Mouse (Mus musculus) stomach, embryonic 16.5 days (tissue): ENCODE measurements at regions not wholly inside any gene's neighbourhood (a gene's known extent, or its start where the extent isn't known, plus 50 kb on each side); places are given as distances from the start of the nearest gene placed in this dataset.

Source experiments
- ATAC-seq: fragments of 200-750 bp; cut with Nextera tagmentation; 2 replicates; pipeline ENCODE4 v1.8.0; 2017; ENCODE audit warnings: moderate number of reproducible peaks, moderate TSS enrichment; ENCODE audit not compliant: insufficient read depth, low FRiP score
- H3K27ac ChIP-seq: fragments of 300-500 bp; sonication (generic); 2 replicates; pipeline ENCODE4 v1.5.1; 2014; ENCODE audit warnings: low read length
- H3K27me3 ChIP-seq: fragments of 300-500 bp; sonication (generic); 2 replicates; pipeline ENCODE4 v1.6.1; 2014; ENCODE audit warnings: low read length, control low read depth, mixed read lengths; ENCODE audit not compliant: control insufficient read depth, insufficient read depth
- H3K36me3 ChIP-seq: fragments of 300-500 bp; sonication (generic); 2 replicates; pipeline ENCODE4 v1.6.1; 2014; ENCODE audit warnings: low read length; ENCODE audit not compliant: control insufficient read depth, insufficient read depth
- H3K4me1 ChIP-seq: fragments of 300-500 bp; sonication (generic); 2 replicates; pipeline ENCODE4 v1.6.1; 2014; ENCODE audit warnings: low read length, control low read depth, mixed read lengths; ENCODE audit not compliant: control insufficient read depth, insufficient read depth
- H3K4me2 ChIP-seq: fragments of 300-500 bp; sonication (generic); 2 replicates; pipeline ENCODE4 v1.6.1; 2014; ENCODE audit warnings: low read depth, low read length, mixed read lengths
- H3K4me3 ChIP-seq: fragments of 300-500 bp; sonication (generic); replicated peaks from 2 replicates; pipeline ENCODE4 v1.5.1; 2014; ENCODE audit warnings: mild to moderate bottlenecking, low read length
- H3K9ac ChIP-seq: fragments of 300-500 bp; sonication (generic); 2 replicates; pipeline ENCODE4 v1.6.1; 2014; ENCODE audit warnings: low read length
- H3K9me3 ChIP-seq: fragments of 300-500 bp; sonication (generic); replicated peaks from 2 replicates; pipeline ENCODE4 v1.6.1; 2016; ENCODE audit warnings: low read length, control low read depth; ENCODE audit not compliant: control insufficient read depth
- WGBS: fragments of 180-500 bp; shearing (Covaris S2); extraction: QIAGEN DNeasy Blood & Tissue Kit; methylation state at CpG from one replicate; pipeline ENCODE4 v1.1.7; 2014; 5-methylcytosine and 5-hydroxymethylcytosine counted together

DNA sequence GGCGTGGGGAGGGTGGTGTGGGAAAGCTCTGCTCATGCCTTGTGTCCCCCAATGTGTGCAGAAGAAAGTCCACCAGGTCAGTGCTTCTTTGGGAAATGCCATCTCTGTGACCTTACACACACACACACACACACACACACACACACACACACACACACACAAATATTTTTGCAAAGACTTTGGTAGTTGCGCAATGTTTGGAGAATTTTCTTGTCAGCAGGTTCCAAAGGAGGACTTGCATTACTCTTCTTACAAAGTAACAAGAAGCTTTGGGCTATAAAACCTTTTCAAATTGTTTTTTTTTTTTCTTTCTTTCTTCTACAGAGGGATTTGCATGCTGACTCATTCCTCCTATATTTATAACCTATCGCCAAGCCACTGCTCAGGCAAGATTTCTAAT, 59.1 kb upstream of the Npvf start:
- Histone ChIP-seq H3K4me2 (no peak overlapping the region), H3K9me3 (no peaks in the 10 kb centered on the region), H3K4me3 (no peak overlapping the region), H3K4me1 (no peaks in the 10 kb centered on the region), H3K27me3 (no peaks in the 10 kb centered on the region), H3K27ac (no peak overlapping the region), H3K9ac (no peak overlapping the region), H3K36me3 (no peaks in the 10 kb centered on the region)
- ATAC-seq = no peak
- WGBS = 69% methylated on average over 3 of the region's 3 CpGs

DNA sequence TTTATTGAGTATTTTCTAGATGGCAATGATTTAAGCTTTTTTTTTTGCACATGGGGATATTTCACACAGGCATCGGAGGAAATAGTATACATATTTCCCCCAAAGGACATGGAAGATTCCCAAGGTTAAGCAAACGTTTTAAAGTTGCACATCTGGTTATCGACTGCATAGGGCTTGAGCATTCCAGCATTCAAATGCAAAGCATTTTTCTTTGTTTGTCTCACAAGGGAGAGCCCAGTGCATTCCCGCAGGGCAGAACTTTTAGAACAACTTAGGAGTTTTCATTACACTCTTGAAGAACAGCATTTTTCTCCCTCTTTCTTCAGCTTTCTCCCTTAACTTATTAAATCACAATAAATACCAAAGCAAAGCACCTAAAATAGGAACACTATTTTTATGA, 64.4 kb upstream of the Npvf start:
- Histone ChIP-seq H3K27me3 (no peaks in the 10 kb centered on the region), H3K4me3 (no peak overlapping the region), H3K36me3 (no peaks in the 10 kb centered on the region), H3K9ac (no peak overlapping the region), H3K27ac (no peak overlapping the region), H3K4me2 (no peak overlapping the region), H3K9me3 (no peaks in the 10 kb centered on the region), H3K4me1 (no peaks in the 10 kb centered on the region)
- 25% methylated on average over 4 of the region's 4 CpGs for WGBS
- ATAC-seq = no peak

DNA sequence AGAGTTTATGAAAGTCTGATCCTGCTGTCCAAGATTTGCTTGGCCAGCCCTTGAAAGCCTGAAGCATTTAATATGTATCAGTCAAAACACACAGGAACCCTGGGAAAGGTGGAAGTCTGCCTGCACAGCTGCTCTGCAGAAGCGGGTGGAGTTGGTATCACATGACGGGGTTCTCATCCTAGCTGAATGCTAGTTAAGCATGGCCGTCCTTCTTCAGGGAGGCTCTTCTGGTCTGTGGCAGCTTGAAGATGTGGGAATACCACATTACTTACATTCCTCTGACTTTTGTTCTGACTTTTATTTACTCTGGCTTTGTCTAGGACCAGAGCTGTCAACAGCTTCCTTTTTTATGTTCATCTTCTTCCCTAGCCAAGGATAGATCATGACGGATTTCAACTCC, 66.1 kb upstream of the Npvf start:
- Histone ChIP-seq H3K4me2 (no peak overlapping the region), H3K9me3 (no peaks in the 10 kb centered on the region), H3K27ac (no peak overlapping the region), H3K36me3 (no peaks in the 10 kb centered on the region), H3K4me3 (no peak overlapping the region), H3K27me3 (no peaks in the 10 kb centered on the region), H3K9ac (no peak overlapping the region), H3K4me1 (no peaks in the 10 kb centered on the region)
- 53% methylated on average over 4 of the region's 4 CpGs for WGBS
- no peak for ATAC-seq

DNA sequence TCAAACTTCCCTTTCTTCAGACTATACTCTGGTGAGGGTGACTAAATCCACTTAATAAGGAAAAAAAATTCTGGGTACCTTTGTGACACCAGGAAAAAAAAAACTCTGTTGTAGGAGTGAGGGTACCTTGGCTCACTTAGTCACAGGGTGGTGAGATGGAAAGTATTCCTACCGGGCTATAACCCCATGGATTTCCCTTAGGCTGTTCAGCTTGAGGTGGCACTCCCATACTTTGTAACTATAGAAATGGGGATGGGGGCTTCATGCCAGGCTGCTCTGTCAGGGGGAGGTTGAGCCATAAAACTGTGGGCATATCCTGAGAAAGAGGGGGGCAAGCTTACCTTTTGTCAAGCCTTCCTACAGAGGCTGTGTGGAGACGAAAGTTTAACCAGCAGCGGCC, 71.4 kb upstream of the Npvf start:
- H3K9me3 ChIP-seq = no peaks in the 10 kb centered on the region
- H3K4me1 ChIP-seq = no peaks in the 10 kb centered on the region
- H3K4me3 ChIP-seq = no peak overlapping the region
- no peak overlapping the region for H3K9ac ChIP-seq
- WGBS = 78% methylated on average over 3 of the region's 3 CpGs
- H3K27me3 ChIP-seq = no peaks in the 10 kb centered on the region
- ATAC-seq = no peak
- no peak overlapping the region for H3K4me2 ChIP-seq
- no peak overlapping the region for H3K27ac ChIP-seq
- H3K36me3 ChIP-seq = no peaks in the 10 kb centered on the region

DNA sequence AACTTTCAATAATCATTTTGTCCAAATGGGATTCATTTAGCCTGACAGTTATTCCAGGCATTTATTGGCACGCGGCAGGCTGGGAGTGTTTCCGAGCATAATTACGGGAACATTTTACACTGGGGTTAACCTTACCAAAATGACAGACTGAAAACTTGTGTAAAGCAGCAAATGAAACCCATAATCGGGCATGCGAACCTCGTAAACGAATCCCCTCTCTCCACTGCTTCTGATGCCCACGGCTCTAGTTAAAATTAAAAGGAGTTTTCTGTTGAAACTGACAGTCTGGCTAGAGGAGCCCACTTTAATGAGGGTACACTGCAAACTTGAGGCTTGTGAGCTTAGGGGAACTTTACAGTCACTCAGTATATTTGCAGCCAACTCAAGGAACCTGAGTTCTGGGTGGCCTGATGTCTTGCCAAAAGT, 71.9 kb upstream of the Npvf start:
- H3K4me1 ChIP-seq = no peaks in the 10 kb centered on the region
- H3K4me3 ChIP-seq = no peak overlapping the region
- no peak overlapping the region for H3K4me2 ChIP-seq
- H3K9ac ChIP-seq = no peak overlapping the region
- H3K9me3 ChIP-seq = no peaks in the 10 kb centered on the region
- ATAC-seq = no peak
- 71% methylated on average over 9 of the region's 9 CpGs for WGBS
- no peaks in the 10 kb centered on the region for H3K36me3 ChIP-seq
- H3K27ac ChIP-seq = no peak overlapping the region
- H3K27me3 ChIP-seq = no peaks in the 10 kb centered on the region

DNA sequence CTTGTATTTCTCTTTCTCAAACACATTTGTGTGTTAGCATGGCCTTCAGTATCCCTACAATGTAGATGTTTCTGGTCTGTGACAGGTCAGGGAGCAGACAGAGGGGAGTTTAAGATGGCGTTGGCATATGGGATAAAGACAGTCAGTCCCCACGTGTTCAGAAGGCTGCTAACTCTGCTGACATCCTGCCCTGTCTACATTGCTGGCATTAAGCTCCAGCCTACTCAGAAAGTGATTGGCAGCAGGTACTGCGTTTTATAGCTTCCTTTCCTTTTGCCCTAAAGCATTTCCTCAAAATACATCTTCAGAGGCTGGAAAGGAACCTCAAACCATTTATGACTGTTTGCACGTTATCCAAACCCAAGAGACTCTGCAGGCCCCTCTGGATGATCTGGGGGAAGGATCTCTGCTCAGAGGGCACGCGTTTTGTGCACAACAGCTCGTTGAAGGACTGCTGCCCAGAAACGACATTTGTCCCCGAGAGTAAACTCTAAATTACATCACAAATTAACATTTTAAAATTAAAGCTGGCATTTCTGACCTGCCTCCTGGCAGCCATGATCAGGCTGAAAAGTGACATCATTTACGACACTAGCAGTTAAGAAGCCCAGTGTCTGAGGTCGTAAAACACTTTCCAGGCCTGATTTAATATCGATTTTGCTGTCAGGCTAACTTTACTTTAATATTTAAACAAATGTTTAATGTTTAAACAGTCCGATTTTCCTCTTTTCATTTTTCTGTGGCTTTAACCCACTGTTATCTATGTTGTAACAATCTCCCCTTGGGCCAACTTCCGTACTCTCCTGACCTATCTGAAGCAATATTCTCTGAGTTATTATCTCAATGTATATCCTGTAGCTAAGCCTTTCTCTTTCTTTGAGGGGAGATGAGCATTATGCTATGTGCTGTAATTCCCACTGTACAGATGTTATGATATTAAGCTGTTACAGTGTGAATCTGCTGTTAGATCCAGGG, 76.8 kb upstream of the Npvf start:
- Histone ChIP-seq H3K4me1 (no peaks in the 10 kb centered on the region), H3K9me3 (no peaks in the 10 kb centered on the region), H3K9ac (no peak overlapping the region), H3K36me3 (no peaks in the 10 kb centered on the region), H3K4me3 (no peak overlapping the region), H3K27me3 (no peaks in the 10 kb centered on the region), H3K27ac (no peak overlapping the region), H3K4me2 (no peak overlapping the region)
- WGBS = 40% methylated on average over 14 of the region's 14 CpGs
- no peak for ATAC-seq

DNA sequence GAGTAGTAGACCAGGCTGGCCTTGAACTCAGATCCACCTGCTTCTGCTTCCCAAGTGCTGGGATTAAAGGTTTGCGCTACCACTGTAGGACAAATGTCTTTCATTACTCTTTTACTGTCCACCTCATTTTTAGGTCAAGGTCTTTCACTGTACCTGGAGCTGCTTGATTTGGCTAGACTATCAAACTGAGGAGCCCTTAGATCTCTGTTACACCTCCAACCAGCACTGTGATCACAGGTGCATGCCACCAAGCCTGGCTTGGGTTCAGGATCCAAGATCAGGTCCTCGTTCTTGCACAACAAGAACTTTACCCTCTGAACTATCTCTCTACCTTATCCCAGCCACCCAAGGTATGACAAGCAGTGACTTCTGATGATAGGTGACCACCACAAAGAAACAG, 80.5 kb upstream of the Npvf start:
- 91% methylated on average over 2 of the region's 2 CpGs for WGBS
- H3K4me3 ChIP-seq = no peak overlapping the region
- no peak overlapping the region for H3K27ac ChIP-seq
- H3K36me3 ChIP-seq = no peaks in the 10 kb centered on the region
- no peak overlapping the region for H3K4me2 ChIP-seq
- ATAC-seq = no peak
- no peaks in the 10 kb centered on the region for H3K4me1 ChIP-seq
- no peaks in the 10 kb centered on the region for H3K27me3 ChIP-seq
- no peak overlapping the region for H3K9ac ChIP-seq
- H3K9me3 ChIP-seq = no peaks in the 10 kb centered on the region

DNA sequence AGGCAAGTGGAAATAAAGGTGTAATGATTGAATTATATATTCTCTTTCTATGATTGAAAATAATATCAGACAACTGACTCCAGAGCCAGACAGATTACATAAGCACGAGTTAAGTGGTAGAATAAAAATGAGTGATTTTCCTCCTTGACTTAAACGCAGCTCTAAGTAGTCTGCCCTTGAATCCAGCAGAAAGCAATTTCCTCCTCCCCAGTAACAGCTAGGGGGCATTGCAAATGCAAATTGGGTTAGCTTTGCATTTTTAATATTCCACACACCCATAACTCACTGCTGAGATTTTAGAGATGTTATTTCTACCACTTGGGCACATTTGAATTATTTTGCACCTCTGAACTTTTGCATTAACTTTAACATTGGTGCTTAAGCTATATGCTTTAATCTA, 81.6 kb upstream of the Npvf start:
- Histone ChIP-seq H3K9ac (no peak overlapping the region), H3K9me3 (no peaks in the 10 kb centered on the region), H3K4me1 (no peaks in the 10 kb centered on the region), H3K27ac (no peak overlapping the region), H3K4me2 (no peak overlapping the region), H3K4me3 (no peak overlapping the region), H3K27me3 (no peaks in the 10 kb centered on the region), H3K36me3 (no peaks in the 10 kb centered on the region)
- WGBS = 53% methylated on average over 2 of the region's 2 CpGs
- no peak for ATAC-seq

DNA sequence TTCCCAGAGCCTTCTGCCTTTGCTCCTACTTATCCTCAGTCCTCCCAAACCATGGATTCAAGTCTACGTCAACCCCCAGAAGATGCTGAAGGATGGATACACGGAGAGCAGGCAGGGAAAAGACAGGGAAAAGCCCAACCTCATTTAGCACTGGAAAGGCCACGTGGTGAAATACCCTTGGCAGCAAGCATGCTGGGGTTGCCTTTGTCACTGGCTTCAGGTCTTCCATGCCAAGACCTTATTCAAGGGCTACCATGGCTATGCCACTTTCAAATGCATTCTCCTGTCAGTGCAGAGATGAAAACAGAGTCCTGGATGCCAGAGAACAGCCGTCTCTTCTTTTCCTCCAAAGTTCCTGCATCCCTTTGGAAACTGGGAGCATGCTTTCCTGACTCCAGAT, 87.8 kb upstream of the Npvf start:
- ATAC-seq = no peak
- 68% methylated on average over 4 of the region's 4 CpGs for WGBS
- H3K27me3 ChIP-seq = no peaks in the 10 kb centered on the region
- H3K9me3 ChIP-seq = no peaks in the 10 kb centered on the region
- no peak overlapping the region for H3K4me3 ChIP-seq
- no peak overlapping the region for H3K9ac ChIP-seq
- no peak overlapping the region for H3K4me2 ChIP-seq
- no peaks in the 10 kb centered on the region for H3K36me3 ChIP-seq
- peaks cover 9% of the 10 kb centered on the region for H3K4me1 ChIP-seq
- H3K27ac ChIP-seq = no peak overlapping the region
